Mouse (Mus musculus) midbrain, embryonic 11.5 days (tissue): ENCODE data around the gene Duoxa2. TPM values are rescaled to one million over a fixed set of nuclear protein-coding genes. Genes with fewer than 3 reads are reported as not detected.
A peak's percentile ranks its signal among the peaks of the same experiment; 100 is the strongest.

ENCODE experiments used
- ATAC-seq: fragments of 200-750 bp; cut with Nextera tagmentation; 2 replicates; pipeline ENCODE4 v1.8.0; 2017; ENCODE audit warnings: moderate TSS enrichment, moderate library complexity; ENCODE audit not compliant: low FRiP score
- DNase-seq: peaks from one replicate; pipeline ENCODE4 v3.0.0; 2015; ENCODE audit warnings: low spot score; ENCODE audit errors: missing footprints
- H3K27ac ChIP-seq: fragments of 300-500 bp; sonication (generic); 2 replicates; pipeline ENCODE4 v1.5.1; 2014; ENCODE audit warnings: low read depth, low read length
- H3K27me3 ChIP-seq: fragments of 300-500 bp; sonication (generic); 2 replicates; pipeline ENCODE4 v1.6.1; 2014; ENCODE audit warnings: mild to moderate bottlenecking, low read length, moderate library complexity, mixed read lengths; ENCODE audit not compliant: control insufficient read depth, insufficient read depth
- H3K36me3 ChIP-seq: fragments of 300-500 bp; sonication (generic); 2 replicates; pipeline ENCODE4 v1.6.1; 2014; ENCODE audit warnings: mild to moderate bottlenecking, low read length, moderate library complexity, mixed read lengths; ENCODE audit not compliant: control insufficient read depth, insufficient read depth
- H3K4me1 ChIP-seq: fragments of 300-500 bp; sonication (generic); 2 replicates; pipeline ENCODE4 v1.6.1; 2014; ENCODE audit warnings: low read length; ENCODE audit not compliant: control insufficient read depth, insufficient read depth
- H3K4me2 ChIP-seq: fragments of 300-500 bp; sonication (generic); 2 replicates; pipeline ENCODE4 v1.6.1; 2014; ENCODE audit warnings: mild to moderate bottlenecking, moderate library complexity
- H3K4me3 ChIP-seq: fragments of 300-500 bp; sonication (generic); 2 replicates; pipeline ENCODE4 v1.5.1; 2014; ENCODE audit warnings: low read depth, low read length
- H3K9ac ChIP-seq: fragments of 300-500 bp; sonication (generic); 2 replicates; pipeline ENCODE4 v1.6.1; 2014; ENCODE audit warnings: low read length
- H3K9me3 ChIP-seq: fragments of 300-500 bp; sonication (generic); 2 replicates; pipeline ENCODE4 v1.6.1; 2016; ENCODE audit warnings: low read length; ENCODE audit not compliant: control insufficient read depth
- WGBS: fragments of 180-500 bp; shearing (Covaris S2); extraction: QIAGEN DNeasy Blood & Tissue Kit; methylation state at CpG from one replicate; pipeline ENCODE4 v1.1.7; 2014; 5-methylcytosine and 5-hydroxymethylcytosine counted together
- polyA plus RNA-seq: library from polyadenylated mRNA; unstranded; fragments of >200 nt; fragmentation: Nextera tagmentation; extraction: Ambion mirVana; gene quantifications from 2 replicates; pipeline ENCODE4 v1.2.1, GENCODE M21; 2014

Duoxa2 gene
- polyA plus RNA-seq, 1 experiment from 2014 or later = not detected

- H3K4me1 ChIP-seq = peaks cover 20% of the 10 kb centered on the region
- no peaks in the 10 kb centered on the region for H3K9me3 ChIP-seq
- no peaks in the 10 kb centered on the region for H3K36me3 ChIP-seq
- no peak overlapping the region for H3K9ac ChIP-seq
- WGBS = 86% methylated on average over 3 of the region's 3 CpGs
- H3K4me3 ChIP-seq = no peak overlapping the region
- no peak overlapping the region for H3K4me2 ChIP-seq
- H3K27ac ChIP-seq = no peak overlapping the region
- no peak for DNase-seq
- no peaks in the 10 kb centered on the region for H3K27me3 ChIP-seq
- ATAC-seq = no peak
Measured at GRCm38 (mm10) chr2:122347257-122347656, 48.6 kb downstream of the Duoxa2 start.

DNA sequence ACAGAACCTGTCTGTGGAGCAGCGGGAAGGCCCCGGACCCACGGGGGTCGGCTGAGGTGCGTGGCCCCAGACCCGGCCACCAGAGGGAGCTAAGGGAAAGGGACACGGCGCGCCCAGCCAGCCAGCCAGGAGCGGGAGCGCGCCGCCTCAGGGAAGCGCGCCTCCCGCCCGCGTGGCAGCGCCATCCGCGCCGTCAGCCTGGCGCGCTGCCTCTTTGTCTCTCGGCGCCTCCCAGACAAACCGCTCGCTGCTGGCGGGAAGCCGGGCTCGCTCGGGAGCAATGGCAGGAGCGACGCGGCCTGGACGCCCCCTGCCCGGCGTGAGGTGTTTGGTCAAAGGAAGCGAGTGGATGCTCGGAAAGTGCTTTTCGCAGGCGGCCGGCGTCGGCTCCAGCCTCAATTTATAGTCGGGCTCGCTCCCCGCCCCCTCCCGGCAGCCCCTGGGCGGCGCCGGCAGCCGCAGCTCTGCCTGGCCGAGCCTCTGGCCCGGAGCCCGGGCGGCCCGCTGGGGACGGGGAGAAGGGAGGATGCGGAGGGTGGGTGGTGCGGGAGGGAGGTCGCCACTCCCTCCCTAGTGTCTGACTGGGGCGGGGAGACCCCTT, 49.9 kb downstream of the Duoxa2 start:
- H3K4me1 ChIP-seq = peaks cover 22% of the 10 kb centered on the region
- peak; percentile 99 for DNase-seq
- H3K36me3 ChIP-seq = no peaks in the 10 kb centered on the region
- WGBS = under 1% methylated on average over 47 of the region's 63 CpGs
- peak overlapping the region; percentile 96 for H3K9ac ChIP-seq
- peak overlapping the region; percentile 98 for H3K27ac ChIP-seq
- H3K4me3 ChIP-seq = peak overlapping the region; percentile 55
- no peaks in the 10 kb centered on the region for H3K9me3 ChIP-seq
- no peaks in the 10 kb centered on the region for H3K27me3 ChIP-seq
- peak overlapping the region; percentile 64 for H3K4me2 ChIP-seq
- ATAC-seq = peak; percentile 89

- peaks cover 22% of the 10 kb centered on the region for H3K4me1 ChIP-seq
- ATAC-seq (peak; percentile 55), DNase-seq (peak; percentile 95)
- peak overlapping the region; percentile 55 for H3K4me3 ChIP-seq
- H3K9ac ChIP-seq = peak overlapping the region; percentile 96
- H3K27me3 ChIP-seq = no peaks in the 10 kb centered on the region
- H3K9me3 ChIP-seq = no peaks in the 10 kb centered on the region
- WGBS = 8% methylated on average over 14 of the region's 14 CpGs
- H3K36me3 ChIP-seq = no peaks in the 10 kb centered on the region
- peak overlapping the region; percentile 64 for H3K4me2 ChIP-seq
- peak overlapping the region; percentile 98 for H3K27ac ChIP-seq
Measured at GRCm38 (mm10) chr2:122349136-122349785, 50.6 kb downstream of the Duoxa2 start.

GRCm38 (mm10) chr2:122351156-122351930, 52.6 kb downstream of the Duoxa2 start:
- no peak for DNase-seq
- Histone ChIP-seq H3K36me3 (no peaks in the 10 kb centered on the region), H3K9ac (no peak overlapping the region), H3K9me3 (no peaks in the 10 kb centered on the region), H3K4me3 (no peak overlapping the region), H3K4me2 (no peak overlapping the region), H3K27ac (peak overlapping the region; percentile 25; the same call in 1 of the 2 replicates), H3K27me3 (no peaks in the 10 kb centered on the region), H3K4me1 (peaks cover 22% of the 10 kb centered on the region)
- ATAC-seq = no peak
- 84% methylated on average over 5 of the region's 5 CpGs for WGBS

DNA sequence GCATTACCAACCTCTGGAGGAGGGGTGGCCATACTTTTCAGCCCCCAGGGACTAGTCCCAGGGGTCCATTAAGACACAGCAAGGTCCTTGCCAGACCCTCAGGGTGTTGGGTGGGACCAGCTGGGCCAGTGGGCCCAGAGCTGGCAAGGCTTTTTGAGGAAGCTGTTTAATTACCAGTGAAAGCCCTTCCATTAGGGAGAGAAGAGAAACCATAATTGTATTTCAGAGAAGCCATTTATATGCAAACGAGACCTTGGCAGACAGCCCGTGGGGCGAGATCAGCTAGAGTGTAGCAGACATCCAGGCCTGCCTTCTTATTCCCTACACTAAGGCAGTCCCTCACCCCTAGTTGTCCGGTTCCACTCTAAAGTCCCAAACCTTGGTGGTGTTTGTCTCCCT, 53.2 kb downstream of the Duoxa2 start:
- H3K9me3 ChIP-seq = no peaks in the 10 kb centered on the region
- DNase-seq (no peak), ATAC-seq (no peak)
- H3K4me3 ChIP-seq = no peak overlapping the region
- peaks cover 22% of the 10 kb centered on the region for H3K4me1 ChIP-seq
- peaks cover 2% of the 10 kb centered on the region; the same call in 1 of the 2 replicates for H3K36me3 ChIP-seq
- no peaks in the 10 kb centered on the region for H3K27me3 ChIP-seq
- peak overlapping the region; percentile 5; the same call in 1 of the 2 replicates for H3K9ac ChIP-seq
- no peak overlapping the region for H3K4me2 ChIP-seq
- H3K27ac ChIP-seq = peak overlapping the region; percentile 27; the same call in 1 of the 2 replicates
- WGBS = 54% methylated on average over 4 of the region's 4 CpGs

Other genes with a start within 250 kb of the Duoxa2 start
- gene Spg11, start 180.5 kb upstream of the Duoxa2 start, polyA plus RNA-seq = 11.1 and 11.9 TPM in 2 replicates
- gene B2m, start 151.2 kb upstream of the Duoxa2 start, polyA plus RNA-seq = 124 and 131 TPM in 2 replicates
- gene Trim69, start 138.2 kb upstream of the Duoxa2 start, polyA plus RNA-seq = not detected in 2 replicates
- not detected in 2 replicates for gene Patl2, start 112.7 kb upstream of the Duoxa2 start, polyA plus RNA-seq
- not detected in 2 replicates for gene Terb2, start 112.6 kb upstream of the Duoxa2 start, polyA plus RNA-seq
- 34.2 and 38.1 TPM in 2 replicates for gene Sord, start 64.2 kb upstream of the Duoxa2 start, polyA plus RNA-seq
- gene Duox2, start 451 bp upstream of the Duoxa2 start, polyA plus RNA-seq = 0.03 TPM in 1 of 2 replicates, not detected in the other
- gene Duoxa1, start 14.8 kb downstream of the Duoxa2 start, polyA plus RNA-seq = not detected in 2 replicates
- 0.04 TPM in 1 of 2 replicates, not detected in the other for gene Duox1, start 16.8 kb downstream of the Duoxa2 start, polyA plus RNA-seq
- 6.7 and 9.2 TPM in 2 replicates for gene Shf, start 70.3 kb downstream of the Duoxa2 start, polyA plus RNA-seq
- gene Slc28a2, start 127.6 kb downstream of the Duoxa2 start, polyA plus RNA-seq = 0.22 TPM in 1 of 2 replicates, not detected in the other
- gene Gm14085, start 186.0 kb downstream of the Duoxa2 start, polyA plus RNA-seq = not detected in 2 replicates